Mouse (Mus musculus) kidney, adult 2 months (tissue): ENCODE measurements around the gene 1700056E22Rik. TPM values are rescaled to one million over a fixed set of nuclear protein-coding genes. Genes with fewer than 3 reads are reported as not detected.

Source experiments
- DNase-seq: peaks from one replicate; pipeline ENCODE4 v3.0.0; 2021
- H3K27ac ChIP-seq: fragments of 200-500 bp; 2 replicates; pipeline ENCODE4 v1.5.1; 2012; ENCODE audit warnings: low read depth, low read length, control low read depth, inconsistent platforms; ENCODE audit not compliant: insufficient read depth
- H3K27me3 ChIP-seq: fragments of 200-500 bp; replicated peaks from 2 replicates; pipeline ENCODE4 v1.6.1; 2012; ENCODE audit warnings: mild to moderate bottlenecking, moderate library complexity, low read length, inconsistent platforms; ENCODE audit not compliant: control insufficient read depth, insufficient read depth
- H3K36me3 ChIP-seq: fragments of 200-500 bp; 2 replicates; pipeline ENCODE4 v1.6.1; 2012; ENCODE audit warnings: mild to moderate bottlenecking, moderate library complexity, low read length, inconsistent platforms; ENCODE audit not compliant: control insufficient read depth, insufficient read depth
- H3K4me1 ChIP-seq: fragments of 200-500 bp; 2 replicates; pipeline ENCODE4 v1.6.1; 2011; ENCODE audit warnings: low read length; ENCODE audit not compliant: control insufficient read depth, insufficient read depth
- H3K4me3 ChIP-seq: fragments of 200-500 bp; 2 replicates; pipeline ENCODE4 v1.5.1; 2011; ENCODE audit warnings: mild to moderate bottlenecking, low read depth, low read length, control low read depth; ENCODE audit not compliant: insufficient read depth
- CTCF ChIP-seq: fragments of 200-500 bp; conservative IDR thresholded peaks from 2 replicates; pipeline ENCODE4 v1.5.1; 2011; ENCODE audit warnings: low read depth, mild to moderate bottlenecking, control low read depth, low read length, moderate library complexity, mixed read lengths; ENCODE audit not compliant: insufficient read depth, insufficient read length
- POLR2A ChIP-seq: fragments of 200-500 bp; IDR thresholded peaks from one replicate; pipeline ENCODE4 v1.6.1; 2011; ENCODE audit warnings: low read depth, low read length, control low read depth
- WGBS: fragments of 180-500 bp; shearing (Covaris S2); methylation state at CpG from one replicate; pipeline ENCODE4 v1.1.7; 2018; 5-methylcytosine and 5-hydroxymethylcytosine counted together
- polyA plus RNA-seq: library from polyadenylated mRNA; depleted of rRNA; stranded (reverse); fragments of >200 nt; gene quantifications from 2 replicates; pipeline ENCODE4 v1.2.3, GENCODE M21; 2012

Gene 1700056E22Rik
- polyA plus RNA-seq, 1 experiment: 0.63 TPM

DNA sequence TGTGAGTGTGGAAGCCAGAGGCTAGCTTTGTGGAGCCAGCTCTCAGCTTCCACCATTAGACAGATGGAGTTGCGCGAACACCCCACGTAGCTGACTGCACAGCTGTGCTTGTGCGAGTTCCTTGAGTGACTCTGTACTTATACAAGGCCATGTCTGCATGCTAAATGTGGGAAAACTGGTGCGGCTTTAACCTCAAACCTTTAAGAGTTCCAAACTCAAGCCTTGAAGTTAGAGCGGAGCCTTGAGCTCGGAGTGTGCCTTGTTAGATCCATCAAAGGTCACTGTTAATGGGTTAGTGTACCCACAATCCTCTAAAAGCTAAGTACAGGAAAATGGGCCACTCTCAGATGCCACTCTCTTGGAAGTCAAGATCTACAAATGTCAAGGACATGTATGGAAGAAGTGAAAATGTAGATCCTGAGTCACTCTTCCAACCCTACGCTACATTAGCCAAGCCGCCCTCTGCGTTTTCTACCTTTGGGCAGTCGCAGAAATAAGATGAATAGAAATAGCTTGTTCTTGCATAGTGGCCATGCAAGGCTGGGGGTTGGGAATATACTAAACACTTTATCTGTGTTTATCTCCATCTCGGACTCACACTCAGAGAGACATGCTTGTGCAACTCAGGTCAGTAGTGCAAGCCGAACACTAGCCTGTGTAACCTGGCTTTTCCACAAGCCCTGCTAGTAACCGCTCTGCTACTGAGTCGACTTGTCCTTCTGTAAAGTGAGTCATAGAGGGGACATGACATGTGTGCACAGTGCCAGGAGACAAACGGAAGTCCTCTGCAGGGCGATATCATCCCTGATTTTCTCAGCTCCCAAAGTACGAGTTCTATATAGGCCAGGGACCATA lies 33.8 kb upstream of the 1700056E22Rik start:
- Histone ChIP-seq H3K27ac (no peak overlapping the region), H3K4me3 (no peak overlapping the region), H3K4me1 (no peaks in the 10 kb centered on the region), H3K27me3 (no peaks in the 10 kb centered on the region), H3K36me3 (no peaks in the 10 kb centered on the region)
- no peak for TF ChIP-seq CTCF
- no peak for TF ChIP-seq POLR2A
- DNase-seq: no peak
- 96% methylated on average over 18 of the region's 18 CpGs for WGBS

DNA sequence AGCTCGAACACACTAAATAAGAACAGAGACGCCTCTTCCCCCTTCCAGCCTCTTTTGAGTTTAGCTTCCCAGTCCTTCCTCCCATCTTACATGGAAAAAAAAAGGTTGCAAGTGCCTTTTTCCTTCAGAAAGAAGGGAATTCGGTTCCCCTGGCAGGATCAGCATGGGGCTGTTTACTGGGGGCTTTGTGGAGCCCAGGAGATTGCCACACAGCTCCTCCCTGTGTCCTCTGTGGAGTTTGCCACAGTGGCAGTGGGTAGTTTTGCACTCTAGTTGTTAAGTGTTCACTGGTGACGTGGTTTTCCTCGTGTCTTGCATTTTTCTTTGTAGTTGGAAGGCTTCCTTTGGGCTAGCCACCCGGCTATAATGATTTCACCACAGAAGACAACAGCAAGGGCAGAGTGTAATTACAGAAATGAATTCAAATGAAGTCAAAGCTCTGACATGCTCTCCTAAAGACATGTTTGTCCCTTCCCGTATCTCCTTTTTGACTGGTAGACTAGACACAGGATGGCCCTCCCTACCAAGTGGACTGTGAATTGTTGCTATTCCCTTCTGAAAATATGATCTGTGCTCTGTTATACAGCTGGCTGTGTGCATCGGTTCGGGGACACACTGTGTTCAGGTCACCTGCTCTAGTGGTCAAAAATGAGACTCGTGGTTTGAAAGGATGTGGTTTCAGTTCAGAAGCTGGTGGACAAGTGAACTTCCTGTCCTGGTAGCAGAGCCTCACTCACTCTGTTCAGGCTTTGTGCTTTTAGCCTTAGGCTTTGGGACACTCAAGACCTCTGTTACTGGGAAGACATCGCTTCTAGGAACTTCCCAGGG lies 32.6 kb upstream of the 1700056E22Rik start:
- no peaks in the 10 kb centered on the region for H3K27me3 ChIP-seq
- 75% methylated on average over 11 of the region's 11 CpGs for WGBS
- H3K4me1 ChIP-seq: no peaks in the 10 kb centered on the region
- no peak overlapping the region for H3K4me3 ChIP-seq
- H3K27ac ChIP-seq: no peak overlapping the region
- DNase-seq: no peak
- H3K36me3 ChIP-seq: no peaks in the 10 kb centered on the region
- TF ChIP-seq CTCF (no peak), POLR2A (no peak)

DNA sequence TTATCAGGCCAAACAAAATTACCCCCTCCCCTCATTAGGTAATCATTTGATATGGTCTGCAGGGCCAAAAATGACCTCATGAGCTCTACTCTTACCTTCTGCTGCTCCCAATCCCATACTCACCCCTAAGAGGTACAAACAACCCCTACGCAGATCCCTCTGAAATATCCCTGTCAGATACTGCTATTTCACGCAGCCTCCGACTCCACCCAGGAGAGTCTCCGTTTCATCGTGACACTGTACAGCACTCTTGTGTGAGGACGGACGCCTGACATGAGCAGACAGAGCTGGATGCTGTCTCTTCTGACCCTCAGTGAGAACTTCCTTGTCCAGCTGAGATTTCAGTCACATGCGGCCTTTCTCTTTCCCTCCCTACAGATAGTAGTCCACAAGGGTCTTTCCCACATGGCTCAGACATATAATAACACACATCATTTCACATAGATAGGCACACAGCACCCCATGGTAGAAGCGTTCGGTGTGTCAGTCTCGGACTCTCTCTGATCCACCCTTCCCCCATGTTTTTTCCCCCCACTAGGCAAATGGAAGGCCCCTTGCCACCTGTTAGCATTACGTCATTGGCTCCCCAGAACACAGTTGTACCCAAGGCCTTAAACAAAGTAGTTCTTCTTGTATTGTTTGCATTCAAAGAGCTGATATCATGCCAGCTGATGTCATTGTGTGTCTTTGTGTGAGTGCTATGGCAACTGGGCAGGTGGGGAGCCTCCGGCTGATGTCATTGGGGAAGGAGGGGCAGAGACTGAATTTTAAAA lies 31.7 kb upstream of the 1700056E22Rik start:
- TF ChIP-seq CTCF: no peak
- no peak for TF ChIP-seq POLR2A
- no peak overlapping the region for H3K27ac ChIP-seq

DNA sequence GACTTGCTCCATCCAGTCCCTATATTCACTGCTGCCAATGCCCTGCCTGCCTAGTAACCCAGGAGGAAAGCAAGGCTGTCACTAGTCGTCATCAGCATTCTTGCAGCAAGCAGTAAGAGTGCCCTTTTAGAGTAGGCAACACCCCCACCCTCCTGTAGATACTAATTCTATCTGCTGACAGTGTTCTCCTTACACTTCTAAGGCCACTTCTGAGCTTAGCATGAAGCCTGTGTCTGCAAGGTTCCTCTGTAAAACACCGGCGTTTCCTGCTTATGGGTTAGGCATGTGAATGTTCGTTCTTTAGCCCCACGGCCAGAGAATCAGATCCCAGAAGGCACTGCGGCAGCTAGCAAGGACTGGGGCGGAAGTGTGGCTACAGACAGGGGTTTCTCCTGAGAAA lies 30.2 kb upstream of the 1700056E22Rik start:
- H3K4me3 ChIP-seq: no peak overlapping the region
- TF ChIP-seq POLR2A (no peak), CTCF (no peak)
- WGBS: 82% methylated on average over 7 of the region's 7 CpGs
- no peaks in the 10 kb centered on the region for H3K36me3 ChIP-seq
- no peaks in the 10 kb centered on the region for H3K4me1 ChIP-seq
- no peak overlapping the region for H3K27ac ChIP-seq
- no peaks in the 10 kb centered on the region for H3K27me3 ChIP-seq
- no peak for DNase-seq

More for the DNA sequence above, 31.7 kb upstream of the 1700056E22Rik start:
- Histone ChIP-seq H3K4me3 (no peak overlapping the region), H3K4me1 (no peaks in the 10 kb centered on the region), H3K27me3 (no peaks in the 10 kb centered on the region), H3K36me3 (no peaks in the 10 kb centered on the region)
- no peak for DNase-seq
- 95% methylated on average over 13 of the region's 13 CpGs for WGBS

DNA sequence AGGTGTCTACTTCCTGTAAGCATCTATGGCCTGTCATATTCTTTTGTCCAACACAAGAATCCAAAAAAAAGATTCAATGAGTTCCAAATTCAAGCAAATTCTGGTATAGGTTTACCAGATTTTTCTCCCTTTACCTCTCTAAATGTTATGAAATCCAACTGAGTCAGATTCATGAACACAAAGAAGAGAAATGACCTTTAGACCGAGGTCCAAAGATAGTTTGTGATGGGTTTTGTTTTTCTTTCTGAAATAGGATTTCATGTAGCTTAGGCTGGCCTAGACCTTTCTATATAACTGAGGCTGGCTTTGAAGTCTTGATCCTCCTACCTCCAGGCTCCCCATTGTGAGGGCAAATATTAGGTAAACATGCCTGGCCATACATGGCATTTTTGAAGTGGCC lies 27.8 kb upstream of the 1700056E22Rik start:
- H3K4me1 ChIP-seq: no peaks in the 10 kb centered on the region
- no peaks in the 10 kb centered on the region for H3K27me3 ChIP-seq
- H3K27ac ChIP-seq: no peak overlapping the region
- 91% methylated on average over 1 of the region's 1 CpGs for WGBS
- H3K4me3 ChIP-seq: no peak overlapping the region
- TF ChIP-seq CTCF (no peak), POLR2A (no peak)
- no peak for DNase-seq
- no peaks in the 10 kb centered on the region for H3K36me3 ChIP-seq

DNA sequence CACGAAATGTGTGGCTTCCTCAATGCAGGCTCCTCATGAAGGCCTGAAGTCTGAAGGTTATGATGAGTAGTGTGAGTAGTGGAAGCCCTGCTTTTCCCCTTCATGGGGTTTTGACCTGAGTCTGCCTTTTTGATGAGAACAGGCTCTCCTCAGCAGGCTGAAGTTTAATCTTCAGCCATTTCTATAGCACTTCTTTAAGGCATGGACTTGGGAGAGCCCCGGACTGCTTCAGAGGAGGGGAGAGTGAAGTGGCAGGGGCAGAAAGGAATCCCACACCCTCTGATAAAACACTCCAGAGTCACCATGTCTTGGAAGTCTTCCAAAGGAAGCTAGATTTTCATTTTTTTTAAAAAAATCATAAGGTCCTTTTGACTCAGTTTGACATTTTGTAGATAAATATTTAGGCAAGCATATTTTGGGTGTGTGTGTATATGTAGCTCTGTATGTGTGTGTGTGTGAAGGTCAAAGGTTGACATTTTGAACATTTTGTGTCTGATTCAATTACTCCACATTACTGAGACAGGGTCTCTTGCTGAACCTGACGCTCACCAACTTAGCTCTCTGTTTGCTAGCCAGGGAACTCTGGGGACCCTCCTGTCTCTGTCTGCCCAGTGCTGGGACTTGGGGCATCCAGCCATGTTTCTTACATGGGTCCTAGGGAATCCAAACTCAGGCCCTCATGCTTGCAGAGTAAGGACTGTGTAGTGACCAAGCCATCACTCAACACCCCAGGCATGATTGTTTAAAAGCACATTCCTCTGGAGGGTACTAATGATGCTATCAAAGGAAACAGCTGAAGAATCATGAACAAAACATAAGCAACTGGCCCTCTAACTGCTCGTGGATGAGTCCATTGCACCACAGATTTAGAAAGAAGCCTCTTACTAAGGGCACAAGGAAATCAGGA lies 27.0 kb upstream of the 1700056E22Rik start:
- TF ChIP-seq CTCF: no peak
- TF ChIP-seq POLR2A: no peak
- no peak for DNase-seq
- Histone ChIP-seq H3K4me1 (no peaks in the 10 kb centered on the region), H3K27ac (peak overlapping the region; percentile 39), H3K27me3 (no peaks in the 10 kb centered on the region), H3K36me3 (no peaks in the 10 kb centered on the region), H3K4me3 (no peak overlapping the region)
- WGBS: 79% methylated on average over 4 of the region's 4 CpGs
